Mouse (Mus musculus) thymus, postnatal 0 days (tissue): ENCODE measurements around the gene Smco1. TPM values are rescaled to one million over a fixed set of nuclear protein-coding genes. Genes with fewer than 3 reads are reported as not detected.

Source experiments
- DNase-seq: peaks from one replicate; pipeline ENCODE4 v3.0.0-alpha.2; 2015; ENCODE audit warnings: low spot score
- microRNA counts: library from miRNA; unstranded; fragments of <30 nt; microRNA quantifications from one replicate; lab custom pipeline; 2015
- microRNA-seq: library from miRNA; unstranded; fragments of <30 nt; microRNA quantifications from one replicate; pipeline ENCODE4, GENCODE M21; 2016; ENCODE audit warnings: borderline number of aligned reads
- polyA plus RNA-seq: library from polyadenylated mRNA; unstranded; fragments of >200 nt; fragmentation: Nextera tagmentation; extraction: Ambion mirVana; gene quantifications from 2 replicates; pipeline ENCODE4 v1.2.1, GENCODE M21; 2015

Gene Smco1
- polyA plus RNA-seq, 1 experiment from 2014 or later = not detected

- no peak for DNase-seq
Measured at GRCm38 (mm10) chr16:32311970-32312369, 40.7 kb downstream of the Smco1 start.

GRCm38 (mm10) chr16:32312386-32312785 lies 41.1 kb downstream of the Smco1 start:
- no peak for DNase-seq

GRCm38 (mm10) chr16:32312859-32313258 lies 41.6 kb downstream of the Smco1 start:
- no peak for DNase-seq

DNA sequence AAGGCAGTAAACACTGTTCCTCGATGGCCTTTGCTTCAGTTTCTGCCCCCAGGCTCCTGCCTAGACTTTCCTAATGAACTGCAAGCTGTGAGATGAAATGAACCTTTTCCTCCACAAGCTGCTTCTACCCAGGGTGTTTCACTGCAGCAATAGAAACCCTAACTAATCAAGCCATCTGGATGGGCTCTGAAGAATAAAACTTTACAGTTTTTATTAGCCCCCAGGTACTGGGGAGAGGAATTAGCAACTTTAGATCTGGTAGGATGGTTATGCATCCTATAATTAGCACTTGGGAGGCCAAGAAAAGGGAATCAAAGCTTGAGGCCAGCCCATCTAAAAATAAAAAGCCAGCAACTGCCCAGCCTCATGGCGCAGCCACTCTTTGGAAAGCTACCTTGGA lies 45.3 kb downstream of the Smco1 start:
- no peak for DNase-seq

- no peak for DNase-seq
Measured at GRCm38 (mm10) chr16:32323953-32324352, 52.7 kb downstream of the Smco1 start.

MicroRNA genes within 50 kb of the gene (microRNA counts, 519-probe panel; counts per million panel counts)
- 473 counts per million, percentile 71 among the panel's probes with 10 or more counts for microRNA mmu-miR-1946a (lab: Ali Mortazavi, UCI)

Small RNAs within 50 kb of the gene (microRNA-seq; reads per million reads assigned to microRNA genes)
- not detected for gene Mir1946a

Other genes with a start within 250 kb of the Smco1 start
- gene Pak2, start 192.1 kb upstream of the Smco1 start, polyA plus RNA-seq = 43.8 and 47.4 TPM in 2 replicates
- gene Pigx, start 171.7 kb upstream of the Smco1 start, polyA plus RNA-seq = 175 and 180 TPM in 2 replicates
- gene Cep19, start 171.7 kb upstream of the Smco1 start, polyA plus RNA-seq = 44.7 and 48.0 TPM in 2 replicates
- 94.5 and 99.5 TPM in 2 replicates for gene Nrros, start 105.9 kb upstream of the Smco1 start, polyA plus RNA-seq
- 4.1 and 6.6 TPM in 2 replicates for gene Bex6, start 91.6 kb upstream of the Smco1 start, polyA plus RNA-seq
- 8.8 and 11.9 TPM in 2 replicates for gene Fbxo45, start 24.3 kb upstream of the Smco1 start, polyA plus RNA-seq
- 23.9 and 26.8 TPM in 2 replicates for gene Wdr53, start 24.2 kb upstream of the Smco1 start, polyA plus RNA-seq
- gene Rnf168, start 6.0 kb downstream of the Smco1 start, polyA plus RNA-seq = 24.6 and 31.5 TPM in 2 replicates
- 20.0 and 21.8 TPM in 2 replicates for gene Ubxn7, start 60.8 kb downstream of the Smco1 start, polyA plus RNA-seq
- not detected in 2 replicates for gene Tm4sf19, start 129.0 kb downstream of the Smco1 start, polyA plus RNA-seq
- gene Tctex1d2, start 148.2 kb downstream of the Smco1 start, polyA plus RNA-seq = 14.1 and 15.5 TPM in 2 replicates
- gene Pcyt1a, start 159.5 kb downstream of the Smco1 start, polyA plus RNA-seq = 14.8 and 15.8 TPM in 2 replicates
- gene Slc51a, start 216.4 kb downstream of the Smco1 start, polyA plus RNA-seq = 0.90 and 0.91 TPM in 2 replicates
- not detected in 2 replicates for gene Zdhhc19, start 224.8 kb downstream of the Smco1 start, polyA plus RNA-seq